Mouse (Mus musculus) embryo, embryonic 11.5 days (tissue): ENCODE data around the gene Traf3.

ENCODE experiments used
- DNase-seq: peaks from one replicate; pipeline ENCODE4 v3.0.0-alpha.2; 2012; ENCODE audit warnings: low read depth, low spot score

Traf3 gene

GRCm38 (mm10) chr12:111309256-111309655 is 143.1 kb downstream of the Traf3 start:
- DNase-seq = no peak

DNA sequence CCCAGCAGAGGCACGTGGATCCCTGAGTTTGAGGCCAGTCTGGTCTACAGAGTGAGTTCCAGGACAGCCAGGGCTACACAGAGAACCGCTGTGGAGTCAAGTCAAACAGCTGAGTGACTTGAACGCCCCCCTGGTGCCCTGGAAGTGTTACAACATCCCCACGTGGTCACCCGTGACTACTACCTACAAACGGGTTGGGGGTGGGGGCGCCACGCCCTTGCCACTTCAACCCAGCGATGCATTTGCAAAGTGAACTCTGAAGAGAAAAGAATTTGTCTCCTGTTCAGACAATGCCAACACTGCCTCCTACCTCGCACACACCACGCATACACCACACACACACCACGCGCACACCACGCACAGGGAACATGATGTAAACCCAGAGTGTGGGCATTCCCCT is 143.8 kb downstream of the Traf3 start:
- no peak for DNase-seq

DNA sequence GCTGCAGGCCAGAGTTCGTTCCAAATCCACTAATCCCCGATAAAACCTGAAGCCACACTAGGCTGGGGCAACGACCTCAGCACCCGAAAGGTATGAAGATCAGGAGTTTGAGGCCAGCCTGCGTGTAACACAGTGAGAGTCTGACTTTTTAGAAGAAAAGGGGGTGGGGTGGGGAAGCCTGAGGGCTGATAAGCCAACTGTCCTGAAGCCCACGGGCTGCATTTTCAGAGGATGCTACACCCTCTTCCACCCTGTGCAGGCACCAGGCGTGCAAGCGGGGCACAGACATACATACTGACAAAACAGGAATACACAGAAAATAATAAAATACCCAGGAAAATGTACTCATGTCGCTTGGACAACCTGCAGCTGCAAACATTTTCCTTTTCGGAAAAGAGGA is 145.6 kb downstream of the Traf3 start:
- DNase-seq = no peak

GRCm38 (mm10) chr12:111314273-111314672 is 148.1 kb downstream of the Traf3 start:
- no peak for DNase-seq
